Comparison of ENCODE assay signal across 9 mouse cellular contexts in genomic region chr11:45921480-45921898, GRCm38 (mm10). TPM values are rescaled to one million over a fixed set of nuclear protein-coding genes. Genes with fewer than 3 reads are reported as not detected.
DNase-seq lines count a peak whose midpoint lies in the region; ATAC-seq lines count a peak whose summit lies in the region.
"Had no signal": no experiment of that assay in that cellular context is flagged by ENCODE, and none has a peak within 500 bp of the region (broad histone marks: within the 10 kb centered on the region; RNA-seq: fewer than 3 reads in every experiment).

No protein-coding gene starts in this region.

- no peaks in the 10 kb centered on the region for H3K9me3 ChIP-seq in forebrain, embryonic 10.5 days
- no peaks in the 10 kb centered on the region for H3K9me3 ChIP-seq in forebrain, embryonic 16.5 days (ENCODE audit: control insufficient read depth, low read length)
- no peaks in the 10 kb centered on the region for H3K9me3 ChIP-seq in limb, embryonic 10.5 days (replicated peaks)
- no peaks in the 10 kb centered on the region for H3K9me3 ChIP-seq in midbrain, embryonic 16.5 days (replicated peaks; ENCODE audit: control insufficient read depth, low read length, poor library complexity, severe bottlenecking)

- H3K4me1 ChIP-seq in forebrain, embryonic 10.5 days, result peaks cover 32% of the 10 kb centered on the region
- no peaks in the 10 kb centered on the region; the same call in 1 of the 2 replicates for H3K4me1 ChIP-seq in forebrain, embryonic 16.5 days (replicated peaks; ENCODE audit: control insufficient read depth, insufficient read depth, low read length)
- peaks cover 33% of the 10 kb centered on the region for H3K4me1 ChIP-seq in limb, embryonic 10.5 days
- peaks cover 10% of the 10 kb centered on the region for H3K4me1 ChIP-seq in midbrain, embryonic 16.5 days (ENCODE audit: control insufficient read depth, insufficient read depth, low read length)

- no peaks in the 10 kb centered on the region for H3K36me3 ChIP-seq in forebrain, embryonic 10.5 days (replicated peaks)
- no peaks in the 10 kb centered on the region for H3K36me3 ChIP-seq in forebrain, embryonic 16.5 days (ENCODE audit: control insufficient read depth, insufficient read depth)
- no peaks in the 10 kb centered on the region for H3K36me3 ChIP-seq in limb, embryonic 10.5 days
- H3K36me3 ChIP-seq in midbrain, embryonic 16.5 days (ENCODE audit: control insufficient read depth, insufficient read depth, low read length), result no peaks in the 10 kb centered on the region

- no peak overlapping the region for H3K9ac ChIP-seq in forebrain, embryonic 16.5 days (replicated peaks; ENCODE audit: low read depth, low read length)
- peak overlapping the region; percentile 59 for H3K9ac ChIP-seq in midbrain, embryonic 16.5 days (ENCODE audit: low read depth, low read length)

- 8% methylated on average over 10 of the region's 10 CpGs for WGBS in forebrain, embryonic 10.5 days
- 7% methylated on average over 10 of the region's 10 CpGs for WGBS in forebrain, embryonic 16.5 days
- 13% methylated on average over 10 of the region's 10 CpGs for WGBS in limb, embryonic 10.5 days
- WGBS in midbrain, embryonic 16.5 days, result 4% methylated on average over 10 of the region's 10 CpGs

- H3K4me2 ChIP-seq in forebrain, embryonic 16.5 days (ENCODE audit: low read length), result no peak overlapping the region
- H3K4me2 ChIP-seq in midbrain, embryonic 16.5 days (ENCODE audit: low read length), result peak overlapping the region; percentile 47

- ATAC-seq in forebrain, embryonic 16.5 days, result no peak
- peak; percentile 49 for ATAC-seq in midbrain, embryonic 16.5 days

- DNase-seq in forebrain, embryonic 10.5 days (ENCODE audit: extremely low spot score, low spot score), result peak; percentile 57
- DNase-seq in embryo, embryonic 9.5 days (ENCODE audit: extremely low spot score), result peak; percentile 49
- DNase-seq in limb, embryonic 10.5 days (ENCODE audit: low spot score), result no peak
- no peak for DNase-seq in left cerebral cortex, adult 8-10 months (ENCODE audit: low spot score in 2 of 2)
- DNase-seq in right cerebral cortex, postnatal 36 days (ENCODE audit: low spot score in 2 of 2), result no peak
- DNase-seq in right cerebral cortex, postnatal 25 days, result no peak
- DNase-seq: layer of hippocampus, adult 9-11 months had no signal

- peak overlapping the region; percentile 72 for H3K27ac ChIP-seq in forebrain, embryonic 10.5 days
- no peak overlapping the region for H3K27ac ChIP-seq in forebrain, embryonic 16.5 days (ENCODE audit: low read length)
- peak overlapping the region; percentile 78 for H3K27ac ChIP-seq in limb, embryonic 10.5 days
- peak overlapping the region; percentile 55 for H3K27ac ChIP-seq in midbrain, embryonic 16.5 days (ENCODE audit: low read length)

- H3K4me3 ChIP-seq in forebrain, embryonic 10.5 days, result peak overlapping the region; percentile 26
- H3K4me3 ChIP-seq in forebrain, embryonic 16.5 days (replicated peaks; ENCODE audit: low read length), result no peak overlapping the region
- peak overlapping the region; percentile 10; the same call in 1 of the 2 replicates for H3K4me3 ChIP-seq in limb, embryonic 10.5 days
- H3K4me3 ChIP-seq in midbrain, embryonic 16.5 days (ENCODE audit: low read depth, low read length), result no peak overlapping the region

- no peaks in the 10 kb centered on the region for H3K27me3 ChIP-seq in forebrain, embryonic 10.5 days (ENCODE audit: poor library complexity, severe bottlenecking)
- H3K27me3 ChIP-seq in forebrain, embryonic 16.5 days (replicated peaks; ENCODE audit: control insufficient read depth, insufficient read depth, low read length), result no peaks in the 10 kb centered on the region
- H3K27me3 ChIP-seq in limb, embryonic 10.5 days (ENCODE audit: low read depth, poor library complexity, severe bottlenecking), result no peaks in the 10 kb centered on the region
- H3K27me3 ChIP-seq in midbrain, embryonic 16.5 days (ENCODE audit: control insufficient read depth, insufficient read depth, low read depth, low read length), result no peaks in the 10 kb centered on the region

RNA-seq across cellular contexts. Expression of gene Lsm11, which starts 23.2 kb away (rescaled TPM):
- 5.9 and 6.5 TPM in 2 replicates for polyA plus RNA-seq in forebrain, embryonic 10.5 days (2016; fragmentation: Nextera tagmentation; extraction: Ambion mirVana)
- polyA plus RNA-seq in forebrain, embryonic 16.5 days (2015; fragmentation: Nextera tagmentation; extraction: Ambion mirVana), result 11.5 and 13.6 TPM in 2 replicates
- 6.3 and 6.9 TPM in 2 replicates for polyA plus RNA-seq in limb, embryonic 10.5 days (2016; fragmentation: Nextera tagmentation; extraction: Ambion mirVana)
- polyA plus RNA-seq in midbrain, embryonic 16.5 days (2015; fragmentation: Nextera tagmentation; extraction: Ambion mirVana), result 25.1 and 26.3 TPM in 2 replicates
- 10 to 100 TPM; 13.0 to 15.5 (median 13.8) TPM for total RNA-seq in left cerebral cortex, adult 8-10 months (2022)

RNA-seq across cellular contexts. Expression of gene Thg1l, which starts 33.8 kb away (rescaled TPM):
- polyA plus RNA-seq in forebrain, embryonic 10.5 days (2016; fragmentation: Nextera tagmentation; extraction: Ambion mirVana), result 15.9 and 19.8 TPM in 2 replicates
- 10.0 and 10.2 TPM in 2 replicates for polyA plus RNA-seq in forebrain, embryonic 16.5 days (2015; fragmentation: Nextera tagmentation; extraction: Ambion mirVana)
- 15.0 and 15.6 TPM in 2 replicates for polyA plus RNA-seq in limb, embryonic 10.5 days (2016; fragmentation: Nextera tagmentation; extraction: Ambion mirVana)
- polyA plus RNA-seq in midbrain, embryonic 16.5 days (2015; fragmentation: Nextera tagmentation; extraction: Ambion mirVana), result 9.3 and 10.0 TPM in 2 replicates
- total RNA-seq in left cerebral cortex, adult 8-10 months (2022), result 10 to 100 TPM; 10.4 to 11.8 (median 11.4) TPM

RNA-seq across cellular contexts. Expression of gene Sox30, which starts 58.6 kb away (rescaled TPM):
- 0.05 TPM in 1 of 2 replicates, not detected in the other for polyA plus RNA-seq in forebrain, embryonic 10.5 days (2016; fragmentation: Nextera tagmentation; extraction: Ambion mirVana)
- not detected in 2 replicates for polyA plus RNA-seq in forebrain, embryonic 16.5 days (2015; fragmentation: Nextera tagmentation; extraction: Ambion mirVana)
- polyA plus RNA-seq in limb, embryonic 10.5 days (2016; fragmentation: Nextera tagmentation; extraction: Ambion mirVana), result 0.11 and 0.16 TPM in 2 replicates
- 0.06 and 0.08 TPM in 2 replicates for polyA plus RNA-seq in midbrain, embryonic 16.5 days (2015; fragmentation: Nextera tagmentation; extraction: Ambion mirVana)
- under 1 TPM in 1 of 4 experiments, not detected in 3; 0.11 TPM for total RNA-seq in left cerebral cortex, adult 8-10 months (2022)

Comparison
In these comparisons a context has a peak if more than half of its experiments do, and no peak if none do; other contexts are left out.
1. H3K4me3 ChIP-seq: peak in forebrain, embryonic 10.5 days (single experiment) and limb, embryonic 10.5 days (single experiment); none in forebrain, embryonic 16.5 days (single experiment) and midbrain, embryonic 16.5 days (single experiment).
2. DNase-seq: peak in forebrain, embryonic 10.5 days (single experiment) and embryo, embryonic 9.5 days (single experiment); none in limb, embryonic 10.5 days (single experiment), left cerebral cortex, adult 8-10 months (0 of 2), right cerebral cortex, postnatal 36 days (0 of 2) and right cerebral cortex, postnatal 25 days (single experiment).